Mouse (Mus musculus): ENCODE measurements around the gene Slc9a9. TPM values are rescaled to one million over a fixed set of nuclear protein-coding genes. Genes with fewer than 3 reads are reported as not detected.
A peak's percentile ranks its signal among the peaks of the same experiment; 100 is the strongest.

Slc9a9 gene
- polyA plus RNA-seq, 1 experiment from 2014 or later: 2.3 TPM

GRCm38 (mm10) chr9:95168487-95169008 lies 498.8 kb downstream of the Slc9a9 start:
- Histone ChIP-seq H3K27ac (ENCODE audit: low read depth) (no peak overlapping the region), H3K9ac (replicated peaks) (no peak overlapping the region), H3K4me2 (ENCODE audit: low read depth, low read length) (no peak overlapping the region), H3K9me3 (ENCODE audit: low read length) (no peaks in the 10 kb centered on the region), H3K27me3 (ENCODE audit: insufficient read depth, low read length) (no peaks in the 10 kb centered on the region), H3K36me3 (replicated peaks; ENCODE audit: insufficient read depth, low read length) (no peaks in the 10 kb centered on the region), H3K4me1 (ENCODE audit: insufficient read depth) (peaks cover 2% of the 10 kb centered on the region; the same call in 1 of the 2 replicates), H3K4me3 (ENCODE audit: low read depth, low read length) (no peak overlapping the region)
- ATAC-seq: 0 out of 2 replicates have a peak, but pooled peaks have one; percentile 31
- TF ChIP-seq CTCF (IDR thresholded peaks at IDR 0.05; ENCODE audit: low read depth): no peak
- no peak for TF ChIP-seq EP300 (IDR thresholded peaks at IDR 0.05; ENCODE audit: low read depth)
- WGBS (ENCODE audit: insufficient replicate concordance): 81% methylated on average over 13 of the region's 13 CpGs
- DNase-seq: no peak

DNA sequence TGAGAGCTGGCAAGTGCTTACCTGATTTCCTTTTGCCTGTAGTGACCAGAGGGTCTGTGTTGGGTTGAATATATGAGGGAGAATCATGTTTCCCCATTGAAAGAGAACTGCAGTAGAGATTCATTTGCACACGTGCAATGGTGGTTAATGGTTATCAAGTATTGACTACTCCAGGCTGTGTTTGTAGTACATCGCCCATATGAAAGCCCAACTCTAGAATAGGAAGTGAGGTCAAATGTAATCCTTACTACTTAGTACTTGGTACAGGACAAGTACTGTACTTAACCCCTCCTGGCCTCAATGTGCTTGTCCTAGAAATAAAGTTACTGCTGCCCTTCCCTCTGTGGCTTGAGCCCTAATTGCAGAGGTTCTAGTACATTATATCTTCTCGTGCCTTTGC lies 508.5 kb downstream of the Slc9a9 start:
- H3K27ac ChIP-seq (ENCODE audit: low read depth): no peak overlapping the region
- H3K4me1 ChIP-seq (ENCODE audit: insufficient read depth): peaks cover 8% of the 10 kb centered on the region; the same call in 1 of the 2 replicates
- 0 out of 2 replicates have a peak overlapping the region, but pooled peaks have one; percentile 6 for H3K4me2 ChIP-seq (ENCODE audit: low read depth, low read length)
- H3K4me3 ChIP-seq (ENCODE audit: low read depth, low read length): no peak overlapping the region
- DNase-seq: no peak
- H3K27me3 ChIP-seq (ENCODE audit: insufficient read depth, low read length): no peaks in the 10 kb centered on the region
- H3K9me3 ChIP-seq (ENCODE audit: low read length): no peaks in the 10 kb centered on the region
- peak; percentile 81 for ATAC-seq
- no peak for TF ChIP-seq CTCF (IDR thresholded peaks at IDR 0.05; ENCODE audit: low read depth)
- no peak for TF ChIP-seq EP300 (IDR thresholded peaks at IDR 0.05; ENCODE audit: low read depth)
- no peaks in the 10 kb centered on the region for H3K36me3 ChIP-seq (replicated peaks; ENCODE audit: insufficient read depth, low read length)
- WGBS (ENCODE audit: insufficient replicate concordance): 62% methylated on average over 3 of the region's 3 CpGs
- H3K9ac ChIP-seq (replicated peaks): no peak overlapping the region

DNA sequence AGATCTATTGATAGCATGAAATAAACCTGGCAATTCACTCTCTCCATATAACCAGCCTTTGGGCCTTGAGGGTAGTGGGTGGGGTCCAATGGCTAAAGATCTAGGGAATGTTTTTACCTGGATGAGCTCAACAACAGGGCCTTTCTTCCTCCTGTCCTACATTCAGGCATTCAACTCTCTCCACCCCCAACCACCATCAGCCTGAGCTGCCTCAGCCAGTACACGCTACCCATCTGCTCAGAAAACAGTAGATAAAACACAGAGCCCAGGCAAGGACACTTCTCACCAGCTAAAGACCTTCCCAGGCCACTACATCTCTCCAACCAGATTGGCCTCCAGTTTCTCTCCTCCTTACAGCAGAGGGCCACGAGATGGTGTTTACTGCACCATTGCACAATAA lies 510.3 kb downstream of the Slc9a9 start:
- Histone ChIP-seq H3K4me3 (ENCODE audit: low read depth, low read length) (no peak overlapping the region), H3K36me3 (replicated peaks; ENCODE audit: insufficient read depth, low read length) (no peaks in the 10 kb centered on the region), H3K9me3 (ENCODE audit: low read length) (no peaks in the 10 kb centered on the region), H3K27me3 (ENCODE audit: insufficient read depth, low read length) (no peaks in the 10 kb centered on the region), H3K4me1 (ENCODE audit: insufficient read depth) (peaks cover 8% of the 10 kb centered on the region; the same call in 1 of the 2 replicates), H3K4me2 (ENCODE audit: low read depth, low read length) (no peak overlapping the region), H3K27ac (ENCODE audit: low read depth) (no peak overlapping the region), H3K9ac (replicated peaks) (no peak overlapping the region)
- TF ChIP-seq CTCF (IDR thresholded peaks at IDR 0.05; ENCODE audit: low read depth) (no peak), EP300 (IDR thresholded peaks at IDR 0.05; ENCODE audit: low read depth) (no peak)
- DNase-seq (no peak), ATAC-seq (no peak)
- WGBS (ENCODE audit: insufficient replicate concordance): 56% methylated on average over 2 of the region's 2 CpGs

DNA sequence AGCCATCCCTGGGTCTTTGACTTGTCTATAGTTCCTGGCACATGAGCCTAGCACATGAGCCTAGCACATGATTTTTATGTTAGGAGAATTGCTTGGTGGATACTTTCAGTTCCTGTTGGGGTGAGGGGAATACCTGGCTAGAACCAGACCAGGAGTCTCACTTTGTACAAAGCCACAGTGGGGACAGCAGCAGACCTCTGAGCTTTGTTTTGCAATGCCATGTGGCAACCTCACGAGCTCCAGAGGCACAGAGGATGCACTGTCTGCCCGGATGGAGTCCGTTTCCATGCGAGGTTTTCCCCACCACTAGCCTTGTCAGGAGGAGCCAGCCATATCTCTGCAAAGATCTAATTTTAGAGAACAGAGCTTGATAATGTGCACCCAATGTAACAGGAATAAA lies 510.9 kb downstream of the Slc9a9 start:
- peak; percentile 87 for ATAC-seq
- WGBS (ENCODE audit: insufficient replicate concordance): 57% methylated on average over 4 of the region's 4 CpGs
- no peaks in the 10 kb centered on the region for H3K27me3 ChIP-seq (ENCODE audit: insufficient read depth, low read length)

GRCm38 (mm10) chr9:95181241-95182043 lies 511.7 kb downstream of the Slc9a9 start:
- H3K9me3 ChIP-seq (ENCODE audit: low read length): no peaks in the 10 kb centered on the region
- ATAC-seq: no peak
- no peak overlapping the region for H3K9ac ChIP-seq (replicated peaks)
- H3K4me2 ChIP-seq (ENCODE audit: low read depth, low read length): no peak overlapping the region
- no peaks in the 10 kb centered on the region for H3K27me3 ChIP-seq (ENCODE audit: insufficient read depth, low read length)
- TF ChIP-seq CTCF (IDR thresholded peaks at IDR 0.05; ENCODE audit: low read depth): no peak
- no peak for TF ChIP-seq EP300 (IDR thresholded peaks at IDR 0.05; ENCODE audit: low read depth)
- DNase-seq: no peak
- 79% methylated on average over 13 of the region's 13 CpGs for WGBS (ENCODE audit: insufficient replicate concordance)
- no peak overlapping the region for H3K4me3 ChIP-seq (ENCODE audit: low read depth, low read length)
- no peaks in the 10 kb centered on the region for H3K36me3 ChIP-seq (replicated peaks; ENCODE audit: insufficient read depth, low read length)
- no peak overlapping the region for H3K27ac ChIP-seq (ENCODE audit: low read depth)
- peaks cover 12% of the 10 kb centered on the region for H3K4me1 ChIP-seq (ENCODE audit: insufficient read depth)

More for the DNA sequence above, 510.9 kb downstream of the Slc9a9 start:
- no peak overlapping the region for H3K4me2 ChIP-seq (ENCODE audit: low read depth, low read length)
- H3K4me1 ChIP-seq (ENCODE audit: insufficient read depth): peaks cover 8% of the 10 kb centered on the region; the same call in 1 of the 2 replicates
- peak; percentile 41 for DNase-seq
- H3K9ac ChIP-seq (replicated peaks): no peak overlapping the region
- TF ChIP-seq CTCF (IDR thresholded peaks at IDR 0.05; ENCODE audit: low read depth) (no peak), EP300 (IDR thresholded peaks at IDR 0.05; ENCODE audit: low read depth) (no peak)
- H3K9me3 ChIP-seq (ENCODE audit: low read length): no peaks in the 10 kb centered on the region
- no peak overlapping the region for H3K4me3 ChIP-seq (ENCODE audit: low read depth, low read length)
- H3K27ac ChIP-seq (ENCODE audit: low read depth): no peak overlapping the region
- H3K36me3 ChIP-seq (replicated peaks; ENCODE audit: insufficient read depth, low read length): no peaks in the 10 kb centered on the region

- no peak for TF ChIP-seq CTCF (IDR thresholded peaks at IDR 0.05; ENCODE audit: low read depth)
- TF ChIP-seq EP300 (IDR thresholded peaks at IDR 0.05; ENCODE audit: low read depth): no peak
- H3K4me2 ChIP-seq (ENCODE audit: low read depth, low read length): no peak overlapping the region
- H3K9me3 ChIP-seq (ENCODE audit: low read length): no peaks in the 10 kb centered on the region
- DNase-seq: no peak
- 83% methylated on average over 7 of the region's 7 CpGs for WGBS (ENCODE audit: insufficient replicate concordance)
- peaks cover 18% of the 10 kb centered on the region for H3K4me1 ChIP-seq (ENCODE audit: insufficient read depth)
- ATAC-seq: no peak
- H3K9ac ChIP-seq (replicated peaks): no peak overlapping the region
- H3K4me3 ChIP-seq (ENCODE audit: low read depth, low read length): no peak overlapping the region
- no peak overlapping the region for H3K27ac ChIP-seq (ENCODE audit: low read depth)
- no peaks in the 10 kb centered on the region for H3K27me3 ChIP-seq (ENCODE audit: insufficient read depth, low read length)
- no peaks in the 10 kb centered on the region for H3K36me3 ChIP-seq (replicated peaks; ENCODE audit: insufficient read depth, low read length)
Measured at GRCm38 (mm10) chr9:95182272-95182671, 512.6 kb downstream of the Slc9a9 start.
